Mouse (Mus musculus) adrenal gland, postnatal 36 days (tissue): ENCODE results near the gene Ulk2. TPM values are rescaled to one million over a fixed set of nuclear protein-coding genes. Genes with fewer than 3 reads are reported as not detected.
"Not testable (repeated sequence)": the region's sequence is repeated elsewhere in the genome, so short reads cannot be mapped to it uniquely, and the experiment has no call there.

ENCODE experiments used
- DNase-seq, 2 experiments: peaks; one replicate each; pipeline ENCODE4 v3.0.0; 2021; ENCODE audit warnings: mixed read lengths in 1 of 2
- long read RNA-seq, 2 experiments: library from polyadenylated mRNA; stranded (forward); transcript quantifications; one replicate each; pipeline ENCODE4 v2.0.0; 2021; ENCODE audit warnings: borderline sequencing depth in 2 of 2
- total RNA-seq, 2 experiments: library from RNA; stranded (reverse); gene quantifications; 2 replicates each; pipeline ENCODE4 v1.2.3; 2021

Gene Ulk2
- 10 to 100 TPM; 31.3 to 38.2 TPM for total RNA-seq
- long read RNA-seq, experiment 1, full-length matches to known transcripts = 3 of 13 reads
- long read RNA-seq, experiment 1, partial matches to known transcripts = 9 of 13 reads
- long read RNA-seq, experiment 1, other reads (novel, unspliced or antisense) = 1 of 13 reads
- long read RNA-seq, experiment 2, full-length matches to known transcripts = 2 of 4 reads
- long read RNA-seq, experiment 2, partial matches to known transcripts = 1 of 4 reads
- long read RNA-seq, experiment 2, other reads (novel, unspliced or antisense) = 1 of 4 reads

DNA sequence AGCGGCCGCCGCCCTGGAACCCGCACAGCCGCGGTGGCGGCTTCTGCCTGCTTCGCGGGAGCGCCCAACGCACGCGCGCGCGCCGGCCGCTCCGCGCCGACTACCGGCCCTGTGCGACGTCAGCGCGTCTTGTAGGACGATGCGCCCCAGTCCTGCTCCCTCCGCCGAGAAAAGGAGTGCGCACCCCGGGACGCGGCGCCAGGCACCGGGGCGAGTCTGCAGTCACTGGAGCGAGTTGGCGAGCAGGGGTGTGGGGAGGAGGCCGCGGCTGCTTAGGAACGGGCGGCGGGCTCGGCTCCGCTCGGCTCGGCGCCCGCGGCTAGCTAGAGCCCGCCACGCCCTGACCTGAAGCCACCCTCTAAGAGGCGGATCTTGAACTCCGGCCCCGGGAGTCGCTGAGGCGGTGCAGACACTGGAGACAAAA is at the start of gene Ulk2:
TSS of gene Ulk2 (minus strand) at position 86 of the 424 bp plus-strand sequence.
- peak; percentile 88 to 91 for DNase-seq

DNA sequence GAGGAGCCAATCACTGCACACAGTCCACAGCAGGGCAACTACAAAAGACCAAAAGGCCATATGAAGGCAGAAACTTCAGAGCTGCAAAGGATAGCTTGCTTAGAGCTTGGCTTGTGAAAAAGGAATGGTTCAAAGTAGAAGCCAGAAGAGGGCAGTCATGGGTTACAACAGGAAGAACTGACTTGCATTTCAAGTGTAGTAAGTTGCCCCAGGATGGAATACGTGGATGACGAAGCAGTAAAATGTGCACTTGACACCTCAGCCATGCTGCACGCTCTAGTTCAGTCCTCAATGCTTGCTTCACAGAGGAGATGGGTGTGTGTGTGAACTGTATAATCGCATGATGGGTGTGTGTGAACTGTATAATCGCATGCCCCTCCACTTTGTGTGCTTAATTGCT is 27.3 kb upstream of the Ulk2 start:
- DNase-seq = peak in 1 of 2 experiments; percentile 13

DNA sequence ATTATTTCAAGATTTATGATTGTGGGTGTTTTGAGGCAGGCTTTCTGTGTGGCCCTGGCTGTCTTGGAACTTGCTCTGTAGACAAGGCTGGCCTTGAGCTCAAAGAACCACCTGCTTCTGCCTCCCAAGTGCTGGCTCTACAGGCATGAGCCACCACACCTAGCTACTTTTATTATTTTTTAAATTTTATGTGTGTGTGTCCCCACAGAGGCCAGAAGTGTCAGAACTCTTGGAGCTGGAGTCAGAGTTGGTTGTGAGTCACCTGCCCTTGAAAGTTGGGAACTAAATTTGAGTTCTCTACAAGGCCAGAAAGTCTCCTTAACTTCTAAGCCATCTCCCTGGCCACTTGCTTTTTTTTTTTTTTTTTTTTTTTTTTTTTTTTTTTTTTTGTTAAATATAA is 25.0 kb upstream of the Ulk2 start:
- peak; percentile 54 to 57 for DNase-seq

DNA sequence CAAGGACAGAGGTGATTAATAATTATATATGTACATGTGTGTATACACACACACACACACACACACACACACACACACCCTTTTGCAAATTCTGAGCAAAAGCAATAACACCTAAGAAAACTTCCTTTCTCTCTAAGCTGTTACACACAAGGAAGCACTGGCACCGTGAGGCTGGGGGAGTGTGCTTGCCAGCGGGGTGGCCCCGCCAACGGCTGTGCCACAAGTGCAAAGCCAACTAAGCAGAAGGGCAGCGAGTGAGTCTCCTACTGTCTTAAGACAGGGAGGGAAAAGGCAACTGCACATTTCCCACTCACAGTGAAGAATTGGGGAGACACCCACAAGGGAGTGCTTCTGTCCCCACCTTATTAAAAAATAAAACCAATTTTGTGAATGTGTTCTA is 17.0 kb upstream of the Ulk2 start:
- DNase-seq = peak in 1 of 2 experiments; percentile 36

DNA sequence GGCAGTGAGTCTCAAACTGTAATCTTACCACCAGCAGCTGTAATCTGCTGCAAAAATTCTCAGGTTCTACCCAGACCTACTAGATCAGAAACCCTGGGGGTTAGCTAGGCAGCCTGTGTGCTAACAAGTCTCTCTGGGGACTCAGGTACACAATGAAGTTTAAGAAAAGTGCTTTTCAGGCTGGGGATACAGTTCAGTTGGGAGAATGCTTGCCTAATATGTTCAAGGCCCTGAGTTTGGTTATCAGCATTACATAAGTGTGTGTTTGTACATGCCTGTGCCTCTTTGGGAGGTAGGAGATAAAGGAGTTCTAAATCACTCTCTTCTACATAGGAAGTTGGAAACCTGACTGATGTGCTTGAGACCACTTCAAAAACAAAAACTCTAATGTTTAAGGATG is 12.0 kb upstream of the Ulk2 start:
- no peak for DNase-seq

DNA sequence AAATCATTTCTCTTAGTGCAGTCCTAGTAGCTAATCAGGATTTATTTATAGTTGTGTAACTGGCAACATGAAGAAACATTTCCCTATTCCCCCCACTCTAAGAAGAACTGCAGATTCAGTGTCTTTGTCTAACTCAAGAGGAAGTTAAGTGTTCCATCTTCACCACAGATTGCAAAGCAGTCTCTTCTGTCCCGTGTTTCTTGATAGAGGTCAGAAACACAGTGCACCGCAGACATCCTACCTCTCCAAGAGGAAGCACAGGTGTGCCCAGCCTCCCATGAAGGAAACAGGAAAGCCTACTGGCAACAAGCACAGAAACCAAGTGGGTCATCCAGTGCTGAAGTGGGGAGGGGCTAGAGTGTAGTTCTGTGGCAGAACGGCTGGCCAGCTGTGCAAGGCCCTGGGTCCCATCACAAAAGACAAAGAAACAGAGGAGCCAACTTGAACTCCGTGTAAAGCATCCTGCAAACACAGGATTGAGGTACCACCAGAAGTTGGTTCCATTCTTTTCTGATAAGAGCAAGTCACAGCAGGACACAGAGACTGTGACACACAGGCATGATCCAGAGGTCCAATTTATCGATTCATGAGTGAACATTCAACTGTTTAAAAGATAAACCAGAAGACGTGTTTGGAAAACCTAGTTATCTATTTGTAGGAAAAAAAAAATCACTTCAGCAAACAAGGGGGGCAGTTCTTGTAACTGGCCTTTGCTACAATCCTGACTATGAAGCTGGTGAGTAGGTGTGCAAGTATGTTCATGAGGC is 7.1 kb upstream of the Ulk2 start:
- no peak for DNase-seq

DNA sequence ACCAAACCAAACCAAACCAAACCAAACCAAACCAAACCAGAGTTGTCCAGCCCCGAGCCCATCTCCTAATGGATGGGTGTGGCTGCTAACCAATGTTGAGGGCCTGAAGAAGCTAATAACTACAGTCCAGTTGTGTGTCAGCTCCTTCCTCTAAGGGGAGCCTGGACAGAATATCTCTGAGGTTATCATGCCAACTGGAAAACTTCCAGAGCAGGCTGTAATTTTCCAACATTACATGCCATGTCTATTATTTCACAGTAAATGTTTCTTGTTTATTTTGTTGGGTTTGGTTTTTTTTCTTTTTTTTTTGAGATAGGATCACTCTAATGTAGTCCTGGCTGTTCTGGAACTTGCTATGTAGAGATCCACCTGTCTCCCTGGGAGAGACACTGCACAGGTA is 4.4 kb upstream of the Ulk2 start:
- DNase-seq = peak in 1 of 2 experiments; percentile 46

DNA sequence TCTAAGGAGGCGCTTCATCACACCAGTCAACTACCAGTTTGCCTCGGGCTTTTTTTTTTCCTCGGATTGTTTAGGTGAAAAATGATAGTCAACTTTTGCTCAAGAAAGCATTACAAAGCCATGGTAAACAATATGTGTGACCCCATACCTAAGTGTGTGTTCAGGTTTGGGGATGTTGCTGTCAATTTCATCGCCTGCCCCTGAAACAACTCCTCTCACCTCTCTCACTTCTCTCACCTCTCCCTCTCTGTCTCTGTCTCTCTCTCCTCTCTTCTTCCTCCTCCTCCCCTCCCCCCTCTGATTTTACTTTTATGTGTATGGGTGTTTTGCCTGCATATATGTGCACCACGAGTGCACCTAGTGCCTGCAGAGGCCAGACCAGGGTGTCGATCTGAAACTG is 666 bp upstream of the Ulk2 start:
- DNase-seq = no peak

DNA sequence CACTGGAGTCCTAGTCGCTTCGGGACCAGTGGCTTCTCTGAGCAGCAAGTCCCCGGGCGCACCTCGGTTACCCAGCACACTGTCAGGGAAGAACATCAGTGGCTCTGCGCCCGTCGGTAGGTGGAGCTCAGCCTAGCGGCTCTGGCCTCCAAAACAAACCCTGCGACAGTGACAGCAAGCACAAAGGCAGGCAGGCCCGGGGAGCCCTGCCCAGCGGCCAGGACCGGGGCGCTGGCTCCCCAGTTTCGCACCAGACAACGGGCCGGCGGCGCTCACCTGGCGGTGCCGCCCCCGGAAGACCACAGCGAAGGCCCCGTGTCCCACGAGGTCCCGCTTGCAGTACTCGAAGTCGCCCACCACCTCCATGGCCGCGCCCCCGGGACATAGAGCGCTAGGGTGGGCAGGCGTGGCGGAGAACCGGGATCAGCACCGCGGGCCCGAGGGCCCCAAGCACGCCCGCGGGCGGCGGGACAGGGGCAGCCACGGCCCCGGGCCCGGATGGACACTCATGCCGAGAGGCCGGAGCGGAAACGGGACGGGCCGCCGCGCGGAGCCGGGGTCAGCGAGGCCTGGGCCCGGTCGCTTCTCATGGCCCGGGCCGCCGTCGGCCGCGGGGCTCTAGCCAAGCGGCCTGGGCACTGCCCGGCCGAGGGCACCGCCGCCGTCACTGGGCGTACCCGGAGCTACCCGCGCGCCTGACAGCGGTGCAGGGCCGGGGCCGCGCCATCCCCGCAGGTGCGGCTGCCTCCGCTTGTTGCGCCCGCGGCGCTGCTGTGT is 474 bp downstream of the Ulk2 start:
- DNase-seq = peak; percentile 90 to 92

DNA sequence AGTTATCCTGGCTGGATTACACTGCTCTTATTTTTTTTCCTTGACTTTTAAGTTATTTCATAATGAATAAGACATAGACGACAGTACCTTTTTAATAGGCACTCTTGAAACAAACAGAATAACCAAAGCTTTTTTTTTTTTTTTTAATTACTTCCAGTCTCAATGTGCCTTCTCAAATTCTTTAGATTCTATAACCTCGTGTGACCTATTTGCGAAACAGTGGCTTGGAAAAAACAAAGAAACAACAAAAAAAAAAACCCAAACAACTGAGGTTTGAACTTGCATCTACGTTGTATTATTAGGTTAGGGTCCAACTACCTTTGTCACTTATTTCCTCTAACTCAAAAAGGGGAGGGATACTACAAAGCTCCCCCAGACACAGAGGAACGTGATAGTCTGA is 1.2 kb downstream of the Ulk2 start:
- no peak for DNase-seq

DNA sequence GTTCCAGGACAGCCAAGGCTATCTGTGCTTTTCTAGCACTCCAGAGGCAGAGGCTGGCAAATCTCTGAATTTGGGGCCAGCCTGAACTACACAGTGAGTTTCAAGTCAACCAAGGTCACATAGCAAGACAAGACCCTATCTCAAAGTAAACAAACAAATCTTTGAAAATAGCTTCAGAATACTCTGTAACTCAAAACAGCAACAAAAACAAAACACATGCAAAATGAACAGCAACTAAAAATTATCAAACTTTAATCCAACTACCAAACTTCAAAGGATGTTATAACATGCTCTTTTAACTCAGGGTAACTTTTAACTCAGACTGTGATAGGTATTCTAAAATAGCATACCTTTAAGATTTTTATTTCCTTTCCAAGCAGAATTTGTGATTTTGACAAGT is 2.0 kb downstream of the Ulk2 start:
- DNase-seq = no peak

DNA sequence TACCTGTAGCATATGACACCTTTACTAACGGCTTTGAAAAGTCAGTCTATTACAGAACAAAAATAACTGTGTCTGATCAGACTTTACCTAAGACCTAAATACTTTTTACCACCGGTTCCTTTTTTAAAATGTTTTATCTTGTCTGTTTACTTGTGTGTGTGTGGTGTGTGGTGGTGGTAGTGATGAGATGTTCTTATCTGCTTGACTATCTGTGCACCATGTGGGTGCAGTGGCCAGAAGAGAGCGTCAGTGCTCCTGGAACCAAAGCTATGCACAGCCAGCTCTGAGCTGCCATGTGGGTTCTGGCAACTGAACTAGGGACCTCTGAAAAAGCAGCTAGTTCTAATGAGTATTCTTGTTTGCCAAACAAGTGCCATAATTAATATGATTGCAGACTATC is 3.7 kb downstream of the Ulk2 start:
- peak; percentile 27 to 34 for DNase-seq

DNA sequence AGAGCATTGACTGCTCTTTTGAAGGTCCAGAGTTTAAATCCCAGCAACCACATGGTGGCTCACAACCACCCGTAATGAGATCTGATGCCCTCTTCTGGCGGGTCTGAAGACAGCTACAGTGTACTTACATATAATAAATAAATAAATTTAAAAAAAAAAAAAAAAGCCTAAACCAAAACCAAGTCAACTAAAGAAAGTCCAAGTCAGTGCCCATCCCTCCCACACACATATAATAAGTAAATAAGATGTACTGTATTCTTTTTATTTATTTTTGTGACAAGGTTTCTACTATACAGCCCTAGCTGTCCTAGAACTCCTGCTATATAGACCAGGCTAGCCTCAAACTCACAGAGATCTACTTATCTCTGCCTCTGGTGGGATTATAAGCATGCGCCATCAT is 14.2 kb downstream of the Ulk2 start:
- DNase-seq = not testable (repeated sequence)

DNA sequence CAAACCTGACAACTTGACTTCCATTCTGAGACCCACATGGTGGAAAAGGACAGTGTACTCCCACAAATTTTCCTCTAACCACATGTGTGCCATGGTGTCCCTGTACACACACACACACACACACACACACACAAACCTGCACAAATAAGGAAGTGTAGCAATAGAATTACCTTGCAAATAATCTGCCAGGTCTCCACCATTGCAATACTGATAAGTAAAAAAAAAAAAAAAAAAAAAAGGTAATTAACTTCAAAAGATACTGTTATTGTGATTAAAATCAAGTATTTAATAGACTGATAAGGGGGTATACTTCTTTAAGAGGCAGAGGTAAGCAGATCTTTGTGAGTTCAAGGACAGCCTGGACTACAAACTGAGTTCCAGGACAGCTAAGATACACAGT is 14.9 kb downstream of the Ulk2 start:
- DNase-seq = no peak

DNA sequence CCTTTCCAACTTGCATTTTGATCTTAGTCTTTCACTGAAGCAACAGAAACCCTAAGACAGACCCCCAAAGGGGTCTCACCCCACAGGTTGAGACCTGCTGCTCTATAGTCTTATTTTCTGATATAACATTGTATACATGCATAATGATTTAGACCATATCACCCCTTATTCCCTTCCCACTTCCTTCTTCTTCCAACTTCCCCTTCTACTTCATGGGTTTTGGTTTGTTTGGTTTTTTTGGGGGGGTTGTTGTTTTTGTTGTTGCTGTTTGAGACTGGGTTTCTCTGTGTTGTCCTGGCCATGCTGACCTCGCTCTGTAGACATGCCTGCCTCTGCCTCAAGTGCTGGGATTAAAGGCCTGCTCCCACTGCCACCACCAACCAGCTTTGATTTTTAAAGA is 15.7 kb downstream of the Ulk2 start:
- DNase-seq = no peak

DNA sequence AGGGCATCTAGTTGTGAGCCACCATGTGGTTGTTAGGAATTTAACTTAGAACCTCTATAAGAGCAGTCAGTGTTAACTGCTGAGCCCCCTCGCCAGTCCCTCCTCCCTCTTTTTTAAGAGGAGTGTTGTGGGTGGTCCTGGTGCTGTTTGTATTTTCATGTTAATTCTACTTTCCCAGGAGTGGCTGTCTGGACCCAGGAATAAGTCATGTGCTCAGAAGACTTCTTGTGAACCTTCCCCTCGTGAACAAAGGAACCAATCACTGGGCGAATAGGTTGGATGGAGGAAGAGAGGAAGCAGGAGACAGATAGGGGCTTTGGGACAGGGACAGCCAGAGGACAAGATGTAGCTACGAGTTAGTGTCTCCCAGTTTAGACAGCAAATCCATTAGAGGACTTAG is 45.1 kb downstream of the Ulk2 start:
- no peak for DNase-seq

DNA sequence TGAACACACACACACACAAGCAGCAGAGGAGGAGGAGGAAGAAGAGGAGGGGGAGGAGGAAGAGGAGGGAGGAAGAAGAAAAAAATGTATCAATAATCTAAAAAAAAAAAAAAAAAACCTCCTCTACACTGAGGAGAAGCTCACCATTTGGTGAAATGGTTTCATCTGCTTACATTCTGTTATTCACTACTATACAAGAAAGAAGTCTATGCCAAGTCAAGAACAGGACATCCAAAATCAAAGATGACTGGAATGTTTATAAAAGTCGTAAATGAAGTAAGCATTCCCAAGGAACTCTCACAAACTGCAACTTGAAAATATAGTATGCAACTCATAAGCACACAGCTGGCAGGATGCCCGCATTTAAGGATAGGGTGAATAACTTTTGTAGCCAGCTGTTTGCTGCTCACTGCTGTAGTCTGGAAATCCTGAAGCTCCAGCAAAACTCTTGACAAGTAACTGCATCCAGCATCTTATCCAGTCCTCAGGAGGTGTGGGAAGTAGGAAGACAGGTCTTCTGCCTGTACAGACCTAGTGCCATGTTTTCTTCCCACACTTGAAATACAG is 46.2 kb downstream of the Ulk2 start:
- no peak for DNase-seq

DNA sequence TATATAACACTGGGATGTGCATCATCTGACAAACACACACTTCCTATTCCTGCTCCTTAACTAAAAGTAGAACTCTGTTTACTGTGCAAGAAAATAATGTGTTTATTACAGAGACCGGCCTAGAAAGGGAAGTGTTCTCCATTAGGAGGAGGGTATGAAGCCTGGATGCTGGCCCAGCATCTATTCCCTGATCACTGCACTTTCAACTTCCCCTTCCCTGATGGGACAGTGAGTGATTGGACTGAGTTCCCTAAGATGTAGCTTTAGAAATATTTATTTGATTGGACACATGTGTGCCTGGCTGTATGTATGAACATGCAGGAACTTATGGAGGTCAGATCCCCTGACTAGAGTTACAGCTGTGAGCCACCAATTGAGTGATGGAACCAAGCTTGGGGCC is 61.4 kb downstream of the Ulk2 start:
- no peak for DNase-seq

DNA sequence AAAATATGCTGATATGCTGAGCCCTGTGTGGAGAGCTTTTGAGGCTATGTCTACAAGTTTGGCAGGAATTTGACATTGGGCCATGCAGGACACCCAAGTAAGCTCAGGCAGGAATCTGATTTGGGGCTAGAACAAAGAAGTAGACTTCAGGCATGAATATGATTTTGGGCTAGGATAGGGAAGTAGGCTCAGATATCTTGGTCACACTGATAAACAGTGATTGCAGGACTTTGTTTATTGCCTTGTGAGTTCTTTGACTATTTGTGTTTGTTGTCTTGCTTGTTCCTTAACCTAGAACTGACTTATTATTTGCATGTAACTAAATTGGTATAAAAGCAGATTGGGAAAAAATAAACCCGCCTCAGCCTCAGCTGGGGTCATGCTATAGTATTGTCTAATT is 66.3 kb downstream of the Ulk2 start:
- no peak for DNase-seq

DNA sequence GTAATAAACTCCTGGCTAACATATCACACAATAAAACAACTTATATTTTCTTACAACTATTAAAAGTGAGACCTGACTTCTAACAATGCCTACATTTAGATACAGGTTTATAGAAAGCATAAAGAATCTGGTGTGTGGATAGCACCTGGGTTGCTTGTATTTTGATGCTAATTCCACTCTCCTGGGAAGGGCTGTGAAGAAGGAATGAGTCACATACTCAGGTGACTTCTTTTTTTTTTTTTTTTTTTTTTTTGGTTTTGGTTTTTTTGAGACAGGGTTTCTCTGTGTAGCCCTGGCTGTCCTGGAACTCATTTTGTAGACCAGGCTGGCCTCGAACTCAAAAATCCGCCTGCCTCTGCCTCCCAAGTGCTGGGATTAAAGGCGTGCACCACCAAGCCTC is 72.3 kb downstream of the Ulk2 start:
- not testable (repeated sequence) for DNase-seq

DNA sequence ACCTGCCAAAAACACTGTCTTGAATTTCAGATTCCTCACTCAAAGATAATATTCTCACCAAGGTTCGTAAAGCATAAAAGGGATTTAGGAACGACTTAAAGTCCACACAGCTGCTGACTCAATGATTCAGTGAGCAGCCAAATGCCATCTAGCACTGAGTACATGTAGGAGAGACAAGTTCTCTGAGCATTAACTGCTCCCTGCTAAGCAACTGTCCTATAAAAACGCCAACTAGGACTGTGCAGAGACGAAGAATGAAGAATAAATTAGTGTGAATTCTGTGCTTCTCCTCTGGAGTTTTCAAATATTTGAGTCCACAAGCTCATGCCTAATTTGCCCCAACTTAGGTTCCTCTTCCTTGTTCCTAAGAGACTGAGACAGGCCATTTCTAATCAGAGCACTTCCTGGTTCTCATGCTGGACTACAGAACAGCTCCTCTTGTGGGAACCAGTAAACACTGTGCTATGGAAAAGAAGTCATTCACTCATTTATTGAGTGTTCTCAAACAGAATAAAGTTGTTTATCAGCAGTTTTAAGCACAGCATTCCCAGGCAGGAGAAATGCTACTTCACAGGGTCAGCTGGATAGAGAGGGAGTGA is 80.2 kb downstream of the Ulk2 start:
- no peak for DNase-seq
